Mouse (Mus musculus) cerebellum, adult (tissue): ENCODE results near the gene Sycp2.

ENCODE experiments used
- ATAC-seq: cut with Nextera tagmentation; 2 replicates; pipeline ENCODE4 v1.9.2; 2017; ENCODE audit warnings: mild to moderate bottlenecking, moderate library complexity, mixed read lengths; ENCODE audit not compliant: insufficient number of reproducible peaks, low FRiP score, low TSS enrichment

The Sycp2 gene

GRCm38 (mm10) chr2:178313539-178313938, 93.9 kb downstream of the Sycp2 start:
- no peak for ATAC-seq

GRCm38 (mm10) chr2:178304669-178305068, 102.8 kb downstream of the Sycp2 start:
- no peak for ATAC-seq

GRCm38 (mm10) chr2:178304188-178304529, 103.3 kb downstream of the Sycp2 start:
- no peak for ATAC-seq

- ATAC-seq = no peak
Observed at GRCm38 (mm10) chr2:178303453-178304187, 103.9 kb downstream of the Sycp2 start.
